ENCODE assay signal across 13 mouse cellular contexts in genomic region chr17:28211921-28212341, GRCm38 (mm10). TPM values are rescaled to one million over a fixed set of nuclear protein-coding genes. Genes with fewer than 3 reads are reported as not detected.
DNase-seq lines count a peak whose midpoint lies in the region; ATAC-seq and TF ChIP-seq lines count a peak whose summit lies in the region.
"Had no signal": no experiment of that assay in that cellular context is flagged by ENCODE, and none has a peak within 500 bp of the region (broad histone marks: within the 10 kb centered on the region; RNA-seq: fewer than 3 reads in every experiment).

No protein-coding gene starts in this region.

- 13% methylated on average over 6 of the region's 6 CpGs for WGBS in spleen, adult 2 months

- no peaks in the 10 kb centered on the region for H3K27me3 ChIP-seq in G1E (ENCODE audit: insufficient read depth, low read length)
- no peaks in the 10 kb centered on the region for H3K27me3 ChIP-seq in spleen, adult 2 months (ENCODE audit: control insufficient read depth, insufficient read depth, low read length)

- peak overlapping the region; percentile 54; the same call in 1 of the 2 replicates for H3K4me3 ChIP-seq in G1E (ENCODE audit: low read depth, low read length)
- H3K4me3 ChIP-seq in spleen, adult 2 months (ENCODE audit: extremely low read depth, insufficient read depth, insufficient read length): no peak overlapping the region
- H3K4me3 ChIP-seq: erythroblast, embryonic 14.5 days; heart, adult 2 months had no signal

- intact Hi-C loops in gastrocnemius, postnatal 36 days (cut with DNase I): no loop called here

- no peaks in the 10 kb centered on the region for H3K9me3 ChIP-seq in G1E (replicated peaks)

- peaks cover 74% of the 10 kb centered on the region for H3K4me1 ChIP-seq in G1E (ENCODE audit: insufficient read depth, low read depth, low read length)
- peaks cover 31% of the 10 kb centered on the region; the same call in 1 of the 2 replicates for H3K4me1 ChIP-seq in spleen, adult 2 months (ENCODE audit: control insufficient read depth, insufficient read depth, insufficient read length)

- H3K36me3 ChIP-seq in G1E (replicated peaks): peaks cover 68% of the 10 kb centered on the region
- no peaks in the 10 kb centered on the region for H3K36me3 ChIP-seq in spleen, adult 2 months (ENCODE audit: control insufficient read depth, insufficient read depth, low read length)

- peak; percentile 56 for ATAC-seq in G1E (ENCODE audit: extremely low read depth, insufficient number of reproducible peaks, low FRiP score, poor library complexity, severe bottlenecking)

- DNase-seq in CD4-positive, CD25-positive, alpha-beta regulatory T cell, adult 2 months (ENCODE audit: low read depth, low spot score): peak; percentile 93
- peak; percentile 53 for DNase-seq in G1E (ENCODE audit: low spot score)
- peak; percentile 37 for DNase-seq in liver
- DNase-seq in spleen, adult 2 months (ENCODE audit: low read depth in 1 of 2, low spot score in 2 of 2): peak; percentile 73 to 76
- no peak for DNase-seq in layer of hippocampus, adult 8-10 months (ENCODE audit: low spot score in 2 of 2)
- DNase-seq in adrenal gland, adult 18-20 months (ENCODE audit: low spot score in 2 of 2): no peak
- no peak for DNase-seq in gastrocnemius, adult 18-20 months (ENCODE audit: low spot score)
- no peak for DNase-seq in gastrocnemius, postnatal 36 days
- DNase-seq: cerebellum, adult 8-10 months; kidney, adult 2 months; midbrain, embryonic 14.5 days had no signal

- no peak for TF ChIP-seq CTCF in G1E (IDR thresholded peaks at IDR 0.05; ENCODE audit: low read depth, low read length)
- TF ChIP-seq CTCF in spleen, adult 2 months (IDR thresholded peaks at IDR 0.05; ENCODE audit: extremely low read depth, insufficient read depth, insufficient read length, insufficient replicate concordance): no peak

- no peak; the same call in 1 of the 2 replicates for TF ChIP-seq POLR2A in spleen, adult 2 months (IDR thresholded peaks at IDR 0.05; ENCODE audit: low read depth, low read length)

- peak overlapping the region; percentile 77 for H3K27ac ChIP-seq in spleen, adult 2 months (ENCODE audit: insufficient read depth, low read length)
- H3K27ac ChIP-seq: heart, adult 2 months had no signal

RNA-seq across cellular contexts. Expression of gene Def6, which starts 4.4 kb away (rescaled TPM):
- total RNA-seq in G1E (2014; fragmentation: Nextera tagmentation) (38.5 and 58.4 TPM in 2 replicates), G1E (2017) (92.8 and 113 TPM in 2 replicates)
- 308 and 346 TPM in 2 replicates for polyA plus RNA-seq in G1E (2012)
- 69.7 and 79.0 TPM in 2 replicates for polyA plus RNA-seq in spleen, adult 2 months (2012; rRNA removed)
- total RNA-seq in layer of hippocampus, adult 8-10 months (2022): 1 to 10 TPM; 2.9 to 6.5 (median 3.5) TPM
- total RNA-seq in adrenal gland, adult 18-20 months (2021): 1 to 10 TPM; 1.2 to 1.3 TPM
- 1 to 10 TPM; 1.1 to 1.9 TPM for total RNA-seq in gastrocnemius, adult 18-20 months (2021)
- 1 to 10 TPM; 1.8 to 2.6 TPM for total RNA-seq in gastrocnemius, postnatal 36 days (2021)

RNA-seq across cellular contexts. Expression of gene Ppard, which starts 20.6 kb away (rescaled TPM):
- total RNA-seq in G1E (2014; fragmentation: Nextera tagmentation) (19.1 and 23.4 TPM in 2 replicates), G1E (2017) (2.6 and 3.0 TPM in 2 replicates)
- polyA plus RNA-seq in G1E (2012): 17.8 and 17.9 TPM in 2 replicates
- 23.2 and 28.8 TPM in 2 replicates for polyA plus RNA-seq in spleen, adult 2 months (2012; rRNA removed)
- 10 to 100 TPM; 24.5 to 27.5 (median 26.7) TPM for total RNA-seq in layer of hippocampus, adult 8-10 months (2022)
- total RNA-seq in adrenal gland, adult 18-20 months (2021): 10 to 100 TPM; 70.6 to 70.7 TPM
- 10 to 100 TPM; 26.3 to 27.2 TPM for total RNA-seq in gastrocnemius, adult 18-20 months (2021)
- total RNA-seq in gastrocnemius, postnatal 36 days (2021): 10 to 100 TPM; 24.4 to 31.1 TPM

RNA-seq across cellular contexts. Expression of gene Zfp523, which starts 35.0 kb away (rescaled TPM):
- total RNA-seq in G1E (2014; fragmentation: Nextera tagmentation) (18.2 and 20.8 TPM in 2 replicates), G1E (2017) (11.9 and 15.7 TPM in 2 replicates)
- polyA plus RNA-seq in G1E (2012): 39.9 and 48.5 TPM in 2 replicates
- 31.0 and 33.2 TPM in 2 replicates for polyA plus RNA-seq in spleen, adult 2 months (2012; rRNA removed)
- total RNA-seq in layer of hippocampus, adult 8-10 months (2022): 100 to 1,000 TPM in 2 of 4 experiments, 10 to 100 TPM in 2; 91.9 to 107 (median 101) TPM
- 10 to 100 TPM; 36.1 to 36.5 TPM for total RNA-seq in adrenal gland, adult 18-20 months (2021)
- total RNA-seq in gastrocnemius, adult 18-20 months (2021): 10 to 100 TPM; 15.8 to 16.7 TPM
- 10 to 100 TPM; 12.4 to 16.7 TPM for total RNA-seq in gastrocnemius, postnatal 36 days (2021)

Comparison
In these comparisons a context has a peak if more than half of its experiments do, and no peak if none do; other contexts are left out.
1. DNase-seq: peak in CD4-positive, CD25-positive, alpha-beta regulatory T cell, adult 2 months (single experiment), G1E (single experiment), liver (single experiment) and spleen, adult 2 months (2 of 2); none in layer of hippocampus, adult 8-10 months (0 of 2), adrenal gland, adult 18-20 months (0 of 2), gastrocnemius, adult 18-20 months (single experiment) and gastrocnemius, postnatal 36 days (0 of 2).
2. RNA of gene Def6, which starts 4.4 kb away (total RNA-seq): 38.5 to 113 TPM in G1E; 2.9 to 6.5 TPM in layer of hippocampus, adult 8-10 months, 1.8 to 2.6 TPM in gastrocnemius, postnatal 36 days, 1.1 to 1.9 TPM in gastrocnemius, adult 18-20 months and 1.2 to 1.3 TPM in adrenal gland, adult 18-20 months; every median in the first group is over 4 times any median in the second.